Mouse (Mus musculus): Measurements from ENCODE around the gene Gm4064. TPM values are rescaled to one million over a fixed set of nuclear protein-coding genes. Genes with fewer than 3 reads are reported as not detected.
"Not testable (repeated sequence)": the region's sequence is repeated elsewhere in the genome, so short reads cannot be mapped to it uniquely, and the experiment has no call there.

Gene Gm4064
- not detected for polyA plus RNA-seq (2017; shearing (Covaris generic))

GRCm38 (mm10) chrY:2796105-2796504, at the start of gene Gm4064:
Gm4064 (minus strand) TSS chrY:2796205.
- ATAC-seq, result not testable (repeated sequence)

GRCm38 (mm10) chrY:2830380-2830779, 34.4 kb upstream of the Gm4064 start, which contains the start of the genes Rbmy and Gm10256:
Rbmy (plus strand) TSS chrY:2830680.
Gm10256 (plus strand) TSS chrY:2830699.
- not testable (repeated sequence) for ATAC-seq

Other genes starting within 250 kb of the Gm4064 start
- not detected for gene H2al2c, start 197.1 kb downstream of the Gm4064 start, polyA plus RNA-seq (2017; shearing (Covaris generic))
- not detected for gene Sry, start 132.5 kb downstream of the Gm4064 start, polyA plus RNA-seq (2017; shearing (Covaris generic))
- not detected for gene H2al2b, start 75.5 kb downstream of the Gm4064 start, polyA plus RNA-seq (2017; shearing (Covaris generic))
- not detected for gene Rbmy, start 34.5 kb upstream of the Gm4064 start, polyA plus RNA-seq (2017; shearing (Covaris generic))
- not detected for gene Gm10256, start 34.5 kb upstream of the Gm4064 start, polyA plus RNA-seq (2017; shearing (Covaris generic))
- not detected for gene Gm10352, start 104.8 kb upstream of the Gm4064 start, polyA plus RNA-seq (2017; shearing (Covaris generic))
- gene Gm29289, start 136.4 kb upstream of the Gm4064 start, polyA plus RNA-seq (2017; shearing (Covaris generic)), result not detected

Measured in CD4-positive, CD25-positive, alpha-beta regulatory T cell, adult 4 months (primary cell).